Mouse (Mus musculus) heart, postnatal 25 days (tissue): ENCODE results near the gene Tmbim1. TPM values are rescaled to one million over a fixed set of nuclear protein-coding genes. Genes with fewer than 3 reads are reported as not detected.
"Not testable (repeated sequence)": the region's sequence is repeated elsewhere in the genome, so short reads cannot be mapped to it uniquely, and the experiment has no call there.

Experiments
- DNase-seq: peaks from one replicate; pipeline ENCODE4 v3.0.0; 2022; ENCODE audit warnings: low spot score
- intact Hi-C: fragments of 180-260 bp; cut with DNase I; formaldehyde crosslinking; loops from one replicate; pipeline ENCODE4 v1.15.1; 2025
- total RNA-seq, 2 experiments: library from RNA; stranded (reverse); gene quantifications; 2 replicates each; pipeline ENCODE4 v1.2.3; 2021

Tmbim1 gene
- total RNA-seq, 2 experiments from 2014 or later, result 38.4 to 41.5 TPM

- intact Hi-C loops, result loop anchor here (2.0 kb wide), 1 partner anchor 58 kb away; the partner anchor contains the start of gene Ctdsp1
- peak; percentile 91 for DNase-seq
Observed at GRCm38 (mm10) chr1:74332241-74332763, 26.9 kb upstream of the Tmbim1 start.

GRCm38 (mm10) chr1:74331046-74331681 is 25.7 kb upstream of the Tmbim1 start:
- intact Hi-C loops, result loop anchor here (2.0 kb wide), 1 partner anchor 14 kb away; no protein-coding TSS in a partner anchor
- peak; percentile 42 for DNase-seq

GRCm38 (mm10) chr1:74329899-74330431 is 24.5 kb upstream of the Tmbim1 start:
- no peak for DNase-seq
- intact Hi-C loops, result loop anchor here (2.0 kb wide), 1 partner anchor 13 kb away; no protein-coding TSS in a partner anchor

GRCm38 (mm10) chr1:74326916-74327315 is 21.5 kb upstream of the Tmbim1 start:
- intact Hi-C loops, DNase-seq: not testable (repeated sequence)

- DNase-seq, result no peak
Observed at GRCm38 (mm10) chr1:74321396-74321795, 16.0 kb upstream of the Tmbim1 start.

GRCm38 (mm10) chr1:74318711-74319110 is 13.3 kb upstream of the Tmbim1 start:
- no peak for DNase-seq
- intact Hi-C loops, result no loop called here

More at GRCm38 (mm10) chr1:74321396-74321795, 16.0 kb upstream of the Tmbim1 start:
- intact Hi-C loops, result no loop called here

- no peak for DNase-seq
- intact Hi-C loops, result loop anchor here (2.0 kb wide), 1 partner anchor 15 kb away; no protein-coding TSS in a partner anchor
Observed at GRCm38 (mm10) chr1:74316114-74316827, 10.8 kb upstream of the Tmbim1 start.

- intact Hi-C loops, result no loop called here
- DNase-seq, result no peak
Observed at GRCm38 (mm10) chr1:74314796-74315195, 9.4 kb upstream of the Tmbim1 start.

GRCm38 (mm10) chr1:74313049-74313692 is 7.7 kb upstream of the Tmbim1 start:
- DNase-seq, result no peak
- intact Hi-C loops, result loop anchor here (1.0 to 2.0 kb wide), 3 partner anchors 50 to 140 kb away; partner anchors contain the start of gene Ctdsp1

- DNase-seq, result no peak
Observed at GRCm38 (mm10) chr1:74309767-74310166, 4.3 kb upstream of the Tmbim1 start.

GRCm38 (mm10) chr1:74308001-74308964 is 2.9 kb upstream of the Tmbim1 start:
- DNase-seq, result no peak
- intact Hi-C loops, result no loop called here

More at GRCm38 (mm10) chr1:74309767-74310166, 4.3 kb upstream of the Tmbim1 start:
- intact Hi-C loops, result no loop called here

- DNase-seq, result no peak
- intact Hi-C loops, result no loop called here
Observed at GRCm38 (mm10) chr1:74307146-74307545, 1.7 kb upstream of the Tmbim1 start.

- intact Hi-C loops, result no loop called here
Observed at GRCm38 (mm10) chr1:74304946-74305345, 476 bp downstream of the Tmbim1 start.

GRCm38 (mm10) chr1:74304339-74304790 is 1.1 kb downstream of the Tmbim1 start:
- intact Hi-C loops, result no loop called here
- no peak for DNase-seq

More at GRCm38 (mm10) chr1:74304946-74305345, 476 bp downstream of the Tmbim1 start:
- no peak for DNase-seq

GRCm38 (mm10) chr1:74303509-74304338 is 1.7 kb downstream of the Tmbim1 start:
- intact Hi-C loops, result no loop called here
- peak; percentile 83 for DNase-seq

GRCm38 (mm10) chr1:74302835-74303234 is 2.6 kb downstream of the Tmbim1 start:
- no peak for DNase-seq
- intact Hi-C loops, result loop anchor here (1.0 kb wide), 1 partner anchor 15 kb away; no protein-coding TSS in a partner anchor

- intact Hi-C loops, result loop anchor here (1.0 kb wide), 1 partner anchor 14 kb away; no protein-coding TSS in a partner anchor
- DNase-seq, result no peak
Observed at GRCm38 (mm10) chr1:74302229-74302628, 3.2 kb downstream of the Tmbim1 start.
